Mouse (Mus musculus): ENCODE measurements at regions not wholly inside any gene's neighbourhood (a gene's known extent, or its start where the extent isn't known, plus 50 kb on each side); places are given as distances from the start of the nearest gene placed in this dataset.

- TF ChIP-seq CTCF (IDR thresholded peaks at IDR 0.05; ENCODE audit: low read depth) (no peak), EP300 (IDR thresholded peaks at IDR 0.05; ENCODE audit: low read depth) (no peak)
- Histone ChIP-seq H3K4me1 (ENCODE audit: insufficient read depth) (no peaks in the 10 kb centered on the region), H3K9me3 (ENCODE audit: low read length) (no peaks in the 10 kb centered on the region), H3K9ac (replicated peaks) (no peak overlapping the region), H3K4me2 (ENCODE audit: low read depth, low read length) (no peak overlapping the region), H3K27ac (ENCODE audit: low read depth) (no peak overlapping the region), H3K27me3 (ENCODE audit: insufficient read depth, low read length) (no peaks in the 10 kb centered on the region), H3K4me3 (ENCODE audit: low read depth, low read length) (no peak overlapping the region), H3K36me3 (replicated peaks; ENCODE audit: insufficient read depth, low read length) (no peaks in the 10 kb centered on the region)
- no peak for DNase-seq
- ATAC-seq = no peak
- WGBS (ENCODE audit: insufficient replicate concordance) = 64% methylated on average over 13 of the region's 13 CpGs
These were observed 412.3 kb downstream of the Epha4 start for GRCm38 (mm10) chr1:77102421-77103133.

- Histone ChIP-seq H3K4me3 (ENCODE audit: low read depth, low read length) (no peak overlapping the region), H3K27ac (ENCODE audit: low read depth) (no peak overlapping the region), H3K4me1 (ENCODE audit: insufficient read depth) (no peaks in the 10 kb centered on the region), H3K9me3 (ENCODE audit: low read length) (no peaks in the 10 kb centered on the region), H3K4me2 (ENCODE audit: low read depth, low read length) (no peak overlapping the region), H3K36me3 (replicated peaks; ENCODE audit: insufficient read depth, low read length) (no peaks in the 10 kb centered on the region), H3K27me3 (ENCODE audit: insufficient read depth, low read length) (no peaks in the 10 kb centered on the region), H3K9ac (replicated peaks) (no peak overlapping the region)
- TF ChIP-seq EP300 (IDR thresholded peaks at IDR 0.05; ENCODE audit: low read depth) (no peak), CTCF (IDR thresholded peaks at IDR 0.05; ENCODE audit: low read depth) (no peak)
- WGBS (ENCODE audit: insufficient replicate concordance) = 62% methylated on average over 6 of the region's 6 CpGs
- DNase-seq (no peak), ATAC-seq (no peak)
These were observed 404.8 kb downstream of the Epha4 start for GRCm38 (mm10) chr1:77109861-77110785.

GRCm38 (mm10) chr1:77128411-77128810, 386.5 kb downstream of the Epha4 start:
- Histone ChIP-seq H3K27me3 (ENCODE audit: insufficient read depth, low read length) (no peaks in the 10 kb centered on the region), H3K36me3 (replicated peaks; ENCODE audit: insufficient read depth, low read length) (no peaks in the 10 kb centered on the region), H3K4me3 (ENCODE audit: low read depth, low read length) (no peak overlapping the region), H3K9ac (replicated peaks) (no peak overlapping the region), H3K4me2 (ENCODE audit: low read depth, low read length) (no peak overlapping the region), H3K9me3 (ENCODE audit: low read length) (no peaks in the 10 kb centered on the region), H3K4me1 (ENCODE audit: insufficient read depth) (no peaks in the 10 kb centered on the region), H3K27ac (ENCODE audit: low read depth) (no peak overlapping the region)
- TF ChIP-seq CTCF (IDR thresholded peaks at IDR 0.05; ENCODE audit: low read depth) = no peak
- TF ChIP-seq EP300 (IDR thresholded peaks at IDR 0.05; ENCODE audit: low read depth) = no peak
- ATAC-seq = no peak
- no peak for DNase-seq
- WGBS (ENCODE audit: insufficient replicate concordance) = 66% methylated on average over 3 of the region's 3 CpGs

- no peaks in the 10 kb centered on the region for H3K4me1 ChIP-seq (ENCODE audit: insufficient read depth)
- no peaks in the 10 kb centered on the region for H3K27me3 ChIP-seq (ENCODE audit: insufficient read depth, low read length)
- H3K9me3 ChIP-seq (ENCODE audit: low read length) = no peaks in the 10 kb centered on the region
- WGBS (ENCODE audit: insufficient replicate concordance) = 76% methylated on average over 6 of the region's 6 CpGs
- no peak for ATAC-seq
- no peaks in the 10 kb centered on the region for H3K36me3 ChIP-seq (replicated peaks; ENCODE audit: insufficient read depth, low read length)
- TF ChIP-seq EP300 (IDR thresholded peaks at IDR 0.05; ENCODE audit: low read depth) (no peak), CTCF (IDR thresholded peaks at IDR 0.05; ENCODE audit: low read depth) (no peak)
- H3K9ac ChIP-seq (replicated peaks) = no peak overlapping the region
- H3K27ac ChIP-seq (ENCODE audit: low read depth) = no peak overlapping the region
- DNase-seq = no peak
- no peak overlapping the region for H3K4me2 ChIP-seq (ENCODE audit: low read depth, low read length)
- no peak overlapping the region for H3K4me3 ChIP-seq (ENCODE audit: low read depth, low read length)
These were observed 377.2 kb downstream of the Epha4 start for GRCm38 (mm10) chr1:77137663-77138062.

- no peaks in the 10 kb centered on the region for H3K9me3 ChIP-seq (ENCODE audit: low read length)
- H3K4me3 ChIP-seq (ENCODE audit: low read depth, low read length) = no peak overlapping the region
- no peak overlapping the region for H3K9ac ChIP-seq (replicated peaks)
- no peaks in the 10 kb centered on the region for H3K36me3 ChIP-seq (replicated peaks; ENCODE audit: insufficient read depth, low read length)
- 82% methylated on average over 7 of the region's 7 CpGs for WGBS (ENCODE audit: insufficient replicate concordance)
- DNase-seq (no peak), ATAC-seq (no peak)
- no peak overlapping the region for H3K4me2 ChIP-seq (ENCODE audit: low read depth, low read length)
- no peaks in the 10 kb centered on the region for H3K27me3 ChIP-seq (ENCODE audit: insufficient read depth, low read length)
- H3K27ac ChIP-seq (ENCODE audit: low read depth) = no peak overlapping the region
- no peaks in the 10 kb centered on the region for H3K4me1 ChIP-seq (ENCODE audit: insufficient read depth)
- TF ChIP-seq CTCF (IDR thresholded peaks at IDR 0.05; ENCODE audit: low read depth) (no peak), EP300 (IDR thresholded peaks at IDR 0.05; ENCODE audit: low read depth) (no peak)
These were observed 374.0 kb downstream of the Epha4 start for GRCm38 (mm10) chr1:77140906-77141305.

- TF ChIP-seq CTCF (IDR thresholded peaks at IDR 0.05; ENCODE audit: low read depth) (no peak), EP300 (IDR thresholded peaks at IDR 0.05; ENCODE audit: low read depth) (no peak)
- H3K27me3 ChIP-seq (ENCODE audit: insufficient read depth, low read length) = no peaks in the 10 kb centered on the region
- no peak overlapping the region for H3K27ac ChIP-seq (ENCODE audit: low read depth)
- H3K4me2 ChIP-seq (ENCODE audit: low read depth, low read length) = no peak overlapping the region
- H3K36me3 ChIP-seq (replicated peaks; ENCODE audit: insufficient read depth, low read length) = no peaks in the 10 kb centered on the region
- H3K4me3 ChIP-seq (ENCODE audit: low read depth, low read length) = no peak overlapping the region
- no peak overlapping the region for H3K9ac ChIP-seq (replicated peaks)
- no peaks in the 10 kb centered on the region for H3K4me1 ChIP-seq (ENCODE audit: insufficient read depth)
- WGBS (ENCODE audit: insufficient replicate concordance) = 84% methylated on average over 4 of the region's 4 CpGs
- DNase-seq = no peak
- no peak for ATAC-seq
- H3K9me3 ChIP-seq (ENCODE audit: low read length) = no peaks in the 10 kb centered on the region
These were observed 366.8 kb downstream of the Epha4 start for GRCm38 (mm10) chr1:77148052-77148451.

Measured in liver, postnatal 0 days (tissue).